Mouse (Mus musculus) cortical plate, adult 2 months (tissue): ENCODE measurements around the gene Sgsm1.

Experiments used
- CTCF ChIP-seq: fragments of 200-500 bp; IDR thresholded peaks from 2 replicates; pipeline ENCODE4 v1.5.1; 2011; ENCODE audit warnings: mild to moderate bottlenecking, control low read depth, low read length; ENCODE audit not compliant: insufficient read depth; ENCODE audit errors: extremely low read depth
- POLR2A ChIP-seq: fragments of 200-500 bp; IDR thresholded peaks from 2 replicates; pipeline ENCODE4 v1.6.1; 2011; ENCODE audit warnings: mild to moderate bottlenecking, low read length, control low read depth; ENCODE audit not compliant: insufficient read depth; ENCODE audit errors: extremely low read depth

GRCm38 (mm10) chr5:113249263-113249930 lies 61.2 kb downstream of the Sgsm1 start:
- no peak for TF ChIP-seq CTCF
- TF ChIP-seq POLR2A = no peak
